Mouse (Mus musculus) A20 (cell line): ENCODE data around the gene Ttc27.

Source experiments
- DNase-seq: peaks from one replicate; pipeline ENCODE4 v3.0.0-alpha.2; 2011; ENCODE audit warnings: low read depth, low spot score

The Ttc27 gene

DNA sequence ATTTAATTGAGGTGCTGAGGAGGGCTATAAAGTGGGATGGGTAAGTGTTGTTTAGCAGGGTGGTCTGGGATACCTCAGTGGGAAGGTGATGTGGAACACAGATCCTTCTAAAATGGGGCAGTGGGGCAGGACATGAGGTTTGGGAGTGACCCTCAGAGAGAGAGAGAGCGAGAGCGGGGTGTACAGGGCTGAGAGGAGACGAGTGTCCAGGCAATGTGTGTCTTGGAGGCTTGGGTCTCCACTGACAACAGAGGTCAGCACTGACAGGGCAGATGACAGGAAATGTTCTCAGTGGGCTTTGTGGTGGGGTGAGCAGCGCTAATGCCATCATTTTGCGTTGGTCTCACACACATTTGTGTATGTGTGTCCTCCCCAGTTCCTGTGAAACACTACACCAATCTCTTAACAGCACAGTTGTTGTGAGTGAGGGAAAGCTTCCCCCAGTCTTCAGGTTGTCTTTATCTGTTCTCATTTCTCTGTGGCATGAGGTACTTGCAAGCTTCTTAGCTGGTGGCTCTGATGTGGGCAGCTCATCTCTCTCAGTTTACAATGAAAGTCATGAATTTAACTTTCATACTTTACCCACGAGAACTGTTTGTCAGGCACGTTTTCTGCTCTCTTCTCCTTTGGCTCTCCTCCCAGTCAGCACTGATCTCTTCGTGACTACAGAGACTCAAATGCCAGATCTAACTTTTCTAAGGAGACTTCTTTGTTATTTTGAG, 35.5 kb downstream of the Ttc27 start:
- DNase-seq, result no peak

DNA sequence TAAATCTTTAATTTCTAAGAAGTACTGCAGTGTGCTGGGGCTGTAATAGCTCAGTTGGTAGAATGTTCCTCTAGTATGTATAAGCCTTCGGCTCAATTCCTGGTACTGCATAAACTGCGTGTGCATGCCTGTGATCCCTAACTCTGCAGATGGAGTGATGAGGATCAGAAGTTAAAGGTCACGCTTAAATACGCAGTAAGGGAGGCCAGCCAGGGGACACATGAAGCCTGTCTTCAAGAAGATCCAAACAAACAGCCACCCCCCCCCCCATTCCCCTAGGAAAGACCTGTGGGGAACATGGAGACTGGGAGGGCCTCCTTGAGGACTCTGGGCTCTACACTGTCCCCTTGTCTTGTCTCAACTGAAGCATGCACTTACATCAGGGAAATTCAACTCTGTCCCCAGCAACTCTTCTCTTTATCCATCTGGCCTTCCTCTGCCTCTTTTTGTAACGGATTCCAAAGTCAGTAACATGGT, 36.1 kb downstream of the Ttc27 start:
- DNase-seq, result no peak

DNA sequence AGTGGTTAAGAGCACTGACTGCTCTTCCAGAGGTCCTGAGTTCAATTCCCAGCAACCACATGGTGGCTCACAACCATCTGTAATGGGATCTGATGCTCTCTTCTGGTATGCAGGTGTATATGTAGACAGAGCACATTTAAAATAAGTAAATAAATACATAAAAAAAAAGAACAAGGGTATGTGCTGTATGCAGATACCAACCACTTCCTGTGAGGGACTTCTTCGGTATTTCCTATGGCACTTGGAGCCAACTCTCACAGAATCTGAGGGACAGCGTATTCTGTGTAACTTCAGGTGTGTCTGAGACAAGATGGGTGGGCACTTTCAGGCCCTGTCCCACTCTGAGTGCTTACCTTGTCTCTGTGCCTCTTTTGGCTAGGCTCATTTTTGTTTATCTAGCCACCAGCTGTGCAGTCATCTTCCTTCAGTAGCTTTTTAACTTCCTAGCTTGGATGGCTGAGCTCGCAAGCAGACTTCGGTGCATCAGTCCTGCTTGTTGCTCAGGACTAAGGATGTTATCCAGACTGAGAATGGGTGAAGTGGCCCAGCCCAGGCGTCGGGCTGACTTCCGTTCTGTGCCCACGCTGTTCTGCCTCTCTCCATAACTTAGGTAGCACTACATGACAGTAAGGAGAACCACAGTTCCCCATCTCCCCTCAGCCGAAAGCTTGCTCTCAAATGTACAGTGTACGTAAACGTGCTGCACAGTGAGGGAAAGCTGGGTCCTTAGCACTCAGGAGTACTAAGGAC, 37.0 kb downstream of the Ttc27 start:
- no peak for DNase-seq

DNA sequence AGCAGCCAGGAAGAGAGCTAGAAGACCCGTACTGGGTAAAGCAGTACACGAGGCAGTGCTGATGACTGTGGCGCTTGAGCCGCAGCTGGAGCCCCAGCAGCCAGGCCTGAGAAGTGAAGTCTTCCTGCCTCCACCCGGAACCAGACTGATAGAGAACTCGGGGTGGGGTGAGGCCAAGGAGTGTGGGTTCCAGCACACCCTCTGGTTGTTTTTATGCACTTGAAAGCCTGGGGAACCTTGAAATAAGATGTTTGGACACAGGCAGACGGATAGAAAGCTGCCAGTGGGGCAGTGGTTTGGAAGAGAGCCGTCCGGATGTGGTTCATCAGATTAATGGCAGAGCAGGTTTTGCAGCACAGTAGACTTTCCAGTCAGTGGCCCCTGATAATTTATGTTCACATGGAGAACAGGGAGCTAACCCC, 51.9 kb downstream of the Ttc27 start:
- DNase-seq, result no peak

DNA sequence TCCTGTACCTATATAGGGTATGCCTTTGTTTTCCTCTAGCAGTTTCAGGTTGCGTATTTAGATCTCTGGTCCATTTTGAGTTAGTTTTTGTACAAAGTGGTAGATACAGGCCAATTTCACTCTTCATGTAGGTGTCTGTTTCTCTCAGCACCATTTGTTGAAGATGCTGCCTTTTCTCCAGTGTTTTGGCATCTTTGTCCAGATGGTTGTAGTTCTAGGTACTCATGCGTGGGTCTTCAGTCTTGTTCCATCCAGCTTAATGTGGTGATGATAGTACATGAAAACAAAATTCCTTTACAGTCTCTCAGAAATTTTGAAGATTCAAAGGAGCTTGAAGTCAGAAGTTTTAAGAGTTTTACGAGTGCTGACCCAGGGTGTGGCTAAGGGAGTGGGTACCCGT, 54.8 kb downstream of the Ttc27 start:
- no peak for DNase-seq

DNA sequence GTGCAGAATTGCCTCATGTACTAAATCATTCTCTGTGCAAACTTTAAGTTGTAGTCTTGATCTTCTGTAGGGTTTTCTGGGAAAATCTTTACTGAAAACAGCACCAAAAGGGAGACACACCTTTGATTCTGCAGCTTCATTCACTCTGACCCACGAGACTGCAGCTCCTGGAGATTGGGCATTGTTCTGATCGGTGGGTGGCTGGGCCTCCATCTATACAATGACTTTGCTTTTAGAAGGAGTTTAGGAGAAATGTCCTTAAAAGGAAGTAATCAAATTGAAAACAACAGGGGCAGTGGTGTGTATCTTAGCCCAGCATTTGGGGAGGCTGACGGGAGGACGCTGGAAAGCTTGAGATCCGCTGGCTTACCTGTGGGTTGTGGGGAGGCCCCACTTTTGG, 56.0 kb downstream of the Ttc27 start:
- no peak for DNase-seq

DNA sequence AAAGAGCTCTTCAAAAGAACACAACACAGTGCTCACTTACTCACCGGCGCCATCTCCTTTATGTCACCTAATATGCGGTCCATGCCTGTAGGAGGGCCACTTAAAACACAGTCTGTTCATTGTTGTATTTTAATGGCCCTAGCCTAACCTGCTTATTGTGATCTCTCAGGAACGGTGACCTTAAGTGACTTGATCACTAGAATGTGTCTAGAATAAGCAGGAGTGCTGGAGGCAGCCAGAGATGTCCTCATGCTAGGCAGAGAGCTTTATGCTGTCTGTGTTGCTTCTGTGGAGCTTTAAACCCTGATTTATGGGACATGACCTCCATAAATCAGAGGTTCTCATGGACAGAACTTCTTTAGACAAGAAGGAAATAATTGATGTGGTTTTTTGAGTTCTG, 62.6 kb downstream of the Ttc27 start:
- DNase-seq, result no peak

DNA sequence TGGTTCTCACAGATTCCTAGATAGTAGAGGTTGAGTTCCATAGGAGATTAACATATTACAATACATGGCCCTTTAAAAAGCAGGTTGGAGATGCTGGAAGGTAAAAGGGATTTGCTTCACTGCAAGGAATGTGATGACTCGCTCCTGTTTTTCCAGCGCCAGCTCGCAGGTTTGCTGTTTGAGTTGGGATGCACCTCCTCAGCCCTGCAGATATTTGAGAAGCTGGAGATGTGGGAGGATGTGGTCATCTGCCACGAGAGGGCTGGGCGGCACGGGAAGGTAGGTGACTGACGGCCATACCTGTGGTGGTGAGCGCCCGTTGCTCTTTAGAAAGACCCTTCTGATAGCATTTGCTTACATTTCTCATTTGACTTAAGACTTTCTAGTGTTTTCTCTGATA, 63.1 kb downstream of the Ttc27 start:
- no peak for DNase-seq

DNA sequence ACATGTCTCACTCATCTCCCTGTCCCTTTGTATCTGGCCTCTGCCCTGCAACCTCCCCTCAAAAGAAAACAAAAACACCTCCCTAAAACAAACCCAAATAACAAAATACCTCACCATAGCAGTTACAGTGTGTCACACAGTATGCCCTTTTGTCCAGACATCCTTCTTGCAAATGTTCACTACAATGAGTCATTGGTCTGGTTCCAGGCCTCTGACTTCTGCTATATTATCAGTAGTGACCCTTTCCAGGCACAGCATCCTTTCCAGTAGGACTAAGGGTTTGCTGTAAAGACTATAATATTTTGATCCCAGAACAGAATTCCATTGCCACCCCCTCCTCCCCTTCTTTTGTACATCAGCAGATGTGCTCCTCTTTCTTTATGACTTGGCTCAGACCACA, 64.4 kb downstream of the Ttc27 start:
- no peak for DNase-seq

DNA sequence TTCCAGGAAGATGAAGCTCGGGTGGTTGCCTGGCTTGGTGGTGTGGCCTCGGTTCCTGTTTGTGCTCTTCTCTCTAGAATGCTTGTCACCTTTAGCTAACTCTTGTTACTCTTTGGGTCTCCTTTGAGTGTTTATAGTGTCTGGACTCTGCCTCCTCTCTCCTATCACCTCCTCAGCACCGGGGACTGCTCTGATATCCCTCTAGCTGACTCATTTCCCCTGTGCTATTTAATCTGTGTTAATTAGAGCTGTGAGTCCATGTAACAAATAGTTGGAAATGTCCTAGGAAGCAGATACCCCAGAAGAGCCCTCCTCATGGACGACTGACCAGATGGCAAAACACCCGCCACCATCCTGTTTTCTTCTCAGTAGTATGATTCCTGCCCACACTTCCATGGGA, 68.1 kb downstream of the Ttc27 start:
- no peak for DNase-seq

DNA sequence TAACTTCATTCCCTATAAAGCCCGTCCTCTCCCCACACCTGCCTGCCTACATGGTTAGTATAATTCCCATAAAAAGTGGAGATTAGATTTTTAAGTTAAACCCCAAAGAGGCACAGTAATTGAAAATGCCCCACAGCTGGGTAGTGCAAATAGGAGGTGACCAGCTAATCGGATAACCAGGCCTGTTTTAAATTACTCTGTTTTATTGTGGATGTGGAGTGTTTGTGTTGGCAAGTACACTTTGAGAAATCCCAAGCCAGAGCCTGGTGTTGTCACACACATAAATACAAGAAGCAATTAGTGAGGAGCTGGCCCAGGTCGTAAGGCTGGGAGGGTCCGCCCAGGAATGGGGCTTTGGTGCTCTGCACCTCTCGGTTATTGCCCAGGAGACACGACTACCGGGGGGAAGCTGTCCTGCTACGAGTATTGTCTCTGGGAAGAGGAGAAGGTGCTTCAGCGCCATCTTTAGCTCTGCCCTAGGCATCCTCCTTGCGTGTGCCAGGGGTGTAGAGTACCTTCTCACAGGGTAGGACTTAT, 68.7 kb downstream of the Ttc27 start:
- no peak for DNase-seq

DNA sequence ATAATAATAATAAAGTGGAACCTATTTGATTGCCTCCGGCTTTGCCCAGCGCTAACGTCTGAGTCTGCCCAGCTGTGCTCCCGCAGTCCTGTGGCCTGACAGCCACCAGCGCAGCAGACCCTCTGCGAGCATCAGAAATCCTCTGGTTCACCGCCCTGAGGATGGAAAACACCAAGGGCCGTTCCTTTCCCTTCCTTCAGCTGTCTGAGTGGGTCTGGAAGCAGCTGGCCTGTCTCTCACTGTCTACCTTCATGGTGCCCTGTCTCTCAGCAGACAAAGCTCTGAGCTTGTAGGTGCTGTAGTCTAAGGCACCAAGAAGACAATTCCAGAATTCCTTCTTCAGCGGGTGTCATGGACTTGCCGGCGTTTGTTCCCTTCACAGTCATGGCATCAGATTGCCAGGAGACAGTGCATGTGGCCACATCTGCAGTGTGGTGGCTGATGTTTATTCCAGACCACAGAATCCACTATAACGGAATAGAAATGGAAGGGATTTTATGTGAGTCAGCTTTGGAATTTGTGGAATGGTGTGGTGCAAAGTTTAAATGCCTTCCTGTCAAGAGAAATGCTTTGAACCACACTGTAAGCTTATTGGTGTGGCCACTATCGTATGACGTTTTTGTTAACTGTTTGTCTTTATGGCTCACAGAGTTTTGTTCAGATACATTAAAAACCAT, 78.6 kb downstream of the Ttc27 start:
- DNase-seq, result no peak

DNA sequence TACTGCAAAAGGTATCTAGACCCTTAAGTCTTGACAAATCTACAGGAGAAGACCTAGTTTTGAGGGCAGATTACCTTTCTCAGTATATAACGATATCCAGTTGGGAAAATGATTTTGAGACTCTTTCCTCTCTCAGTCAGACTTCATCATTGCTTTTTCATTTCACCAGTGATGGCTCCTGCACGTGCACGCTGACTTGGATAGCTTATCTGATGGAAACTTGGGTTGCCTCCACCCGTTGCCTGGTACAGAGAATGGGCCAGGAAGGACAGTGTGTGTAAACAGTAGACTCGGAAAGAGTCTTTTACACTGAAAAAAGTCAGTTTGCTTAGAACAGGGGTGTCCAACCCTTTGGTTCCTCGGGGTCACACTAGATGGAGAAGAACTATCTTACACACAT, 82.3 kb downstream of the Ttc27 start:
- no peak for DNase-seq

DNA sequence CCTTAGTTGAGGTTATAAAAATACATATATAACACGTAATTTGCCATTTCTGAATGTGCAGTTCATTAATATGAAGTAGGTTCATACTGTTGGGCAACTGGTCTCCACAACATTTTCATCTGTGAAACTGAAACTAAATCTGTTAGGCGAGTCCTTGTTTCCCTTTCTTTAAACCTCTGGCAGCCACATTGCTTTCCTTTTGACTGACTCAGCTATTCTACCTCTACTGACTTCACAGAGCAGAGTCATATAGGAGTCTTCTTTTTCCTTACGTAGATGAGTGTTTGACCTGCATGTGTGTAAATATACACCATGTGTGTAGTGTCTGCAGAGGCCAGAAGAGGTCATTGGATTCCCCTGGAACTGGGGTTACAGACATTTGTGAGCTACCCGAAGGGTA, 85.2 kb downstream of the Ttc27 start:
- DNase-seq, result no peak

DNA sequence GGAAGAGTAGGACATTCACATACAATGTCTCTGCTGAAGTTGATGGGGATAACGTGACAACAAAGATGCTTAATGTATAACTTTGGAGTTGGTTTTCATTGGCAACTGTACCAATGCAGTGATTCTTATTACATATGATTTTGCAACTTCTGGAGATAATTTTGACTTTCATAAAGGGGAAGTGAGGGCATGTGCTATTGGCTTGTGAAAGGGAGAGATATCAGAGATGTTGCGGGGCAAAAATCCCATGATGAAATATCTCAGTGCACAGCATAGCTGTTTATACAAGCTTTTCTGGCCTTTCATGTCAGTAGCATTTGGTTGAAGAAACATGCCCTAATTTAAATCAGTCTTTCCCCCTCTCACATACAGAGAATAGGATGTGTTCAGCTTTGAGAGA, 86.3 kb downstream of the Ttc27 start:
- no peak for DNase-seq

DNA sequence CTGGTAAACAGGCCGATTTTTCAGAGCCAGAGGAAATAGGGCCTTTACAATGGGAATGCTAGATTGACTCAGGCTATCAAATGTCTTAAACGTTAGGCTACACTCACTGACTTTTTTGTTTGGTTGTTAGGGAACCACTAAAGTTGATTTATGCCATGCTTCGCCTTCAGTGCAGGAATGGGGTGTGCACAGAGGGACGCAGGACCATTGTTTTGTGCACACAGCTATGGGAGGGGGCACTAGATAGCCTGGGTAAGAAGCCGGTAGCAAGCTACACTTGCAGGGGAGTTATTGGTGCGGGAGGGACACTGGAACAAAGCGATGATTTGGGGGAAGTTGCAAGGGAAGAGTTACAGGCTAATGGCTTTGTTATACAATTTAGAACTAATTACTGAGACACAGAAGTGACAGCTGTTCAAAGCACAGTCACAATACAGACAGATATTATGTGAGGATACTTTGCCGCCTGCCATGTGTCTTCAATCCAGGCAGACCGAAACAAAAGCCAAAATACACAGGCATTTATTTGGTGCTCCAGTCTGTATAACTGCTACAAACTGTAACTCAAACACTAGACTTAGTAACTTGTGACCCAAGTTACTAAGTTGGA, 86.9 kb downstream of the Ttc27 start:
- no peak for DNase-seq

DNA sequence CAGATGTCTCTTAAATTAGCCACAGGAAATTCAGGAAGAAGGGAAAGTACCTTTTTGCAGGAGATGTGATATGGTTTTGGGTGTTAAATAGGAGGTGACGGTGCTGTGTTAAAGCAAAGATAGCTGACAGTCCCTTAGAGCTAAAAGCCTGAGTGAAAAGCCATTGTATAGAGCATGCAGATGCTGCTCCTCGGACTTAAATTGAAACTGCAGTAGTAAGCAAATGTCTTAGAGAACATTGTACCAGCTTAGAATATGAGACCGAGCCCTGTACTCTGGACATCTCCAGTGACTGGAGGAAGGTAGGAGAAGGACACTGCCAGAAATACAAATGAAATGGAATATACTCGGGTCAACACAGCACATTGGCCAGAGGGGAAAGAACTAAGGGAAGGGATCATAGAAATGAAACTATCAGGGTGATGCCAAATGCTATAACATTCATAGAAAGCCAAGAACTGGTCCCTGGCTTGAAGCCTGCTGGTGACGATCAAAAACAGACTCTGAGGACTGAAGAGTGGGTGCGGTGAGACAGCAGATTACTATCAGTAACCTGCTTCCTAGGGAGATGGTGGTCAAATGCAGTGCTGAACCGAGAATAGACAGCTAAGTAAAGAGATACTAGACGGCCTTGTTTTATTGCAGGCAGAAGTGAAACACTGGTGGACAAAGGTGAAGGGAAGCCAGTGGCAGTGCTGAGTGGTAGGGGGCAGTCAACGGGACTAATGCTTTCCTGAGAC, 90.1 kb downstream of the Ttc27 start:
- peak; percentile 42 for DNase-seq

DNA sequence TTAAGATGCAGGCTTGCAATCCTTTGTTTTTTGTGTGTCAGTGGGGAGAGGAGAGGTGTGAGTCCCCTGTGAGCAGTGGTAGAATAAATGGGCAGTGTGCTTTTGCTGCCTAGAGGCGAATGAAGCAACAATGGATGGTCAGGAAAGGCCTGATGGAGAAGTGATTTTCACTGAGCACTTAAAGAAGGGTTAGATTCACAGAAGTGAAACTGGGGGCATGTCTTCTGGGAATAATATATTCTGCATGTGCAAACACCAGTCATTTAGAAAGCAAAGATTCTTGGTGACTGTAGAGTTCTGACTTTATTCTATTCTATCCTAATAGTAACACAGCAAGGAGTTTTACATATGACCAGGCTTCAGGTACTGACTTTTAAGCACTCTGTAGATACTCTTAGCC, 90.8 kb downstream of the Ttc27 start:
- DNase-seq, result peak; percentile 58

DNA sequence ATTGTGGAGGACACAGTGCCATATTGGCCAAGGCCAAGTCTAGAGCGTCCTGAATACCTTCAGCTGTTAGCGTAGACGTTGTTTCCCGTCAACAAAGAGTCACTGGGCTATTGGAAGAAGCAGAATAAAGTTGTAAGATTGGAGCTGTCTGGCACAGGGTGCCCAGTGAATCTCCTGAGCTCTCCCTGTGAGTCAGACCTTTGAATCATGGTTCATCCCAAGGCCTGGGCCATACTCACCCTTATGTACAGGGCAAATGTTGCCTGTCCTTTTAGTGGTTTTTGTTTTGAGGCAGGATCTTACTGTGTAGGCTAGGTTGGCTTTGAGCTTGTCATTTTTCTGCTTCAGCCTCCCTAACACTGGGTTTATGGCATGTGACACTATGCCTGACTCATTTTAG, 91.4 kb downstream of the Ttc27 start:
- no peak for DNase-seq

DNA sequence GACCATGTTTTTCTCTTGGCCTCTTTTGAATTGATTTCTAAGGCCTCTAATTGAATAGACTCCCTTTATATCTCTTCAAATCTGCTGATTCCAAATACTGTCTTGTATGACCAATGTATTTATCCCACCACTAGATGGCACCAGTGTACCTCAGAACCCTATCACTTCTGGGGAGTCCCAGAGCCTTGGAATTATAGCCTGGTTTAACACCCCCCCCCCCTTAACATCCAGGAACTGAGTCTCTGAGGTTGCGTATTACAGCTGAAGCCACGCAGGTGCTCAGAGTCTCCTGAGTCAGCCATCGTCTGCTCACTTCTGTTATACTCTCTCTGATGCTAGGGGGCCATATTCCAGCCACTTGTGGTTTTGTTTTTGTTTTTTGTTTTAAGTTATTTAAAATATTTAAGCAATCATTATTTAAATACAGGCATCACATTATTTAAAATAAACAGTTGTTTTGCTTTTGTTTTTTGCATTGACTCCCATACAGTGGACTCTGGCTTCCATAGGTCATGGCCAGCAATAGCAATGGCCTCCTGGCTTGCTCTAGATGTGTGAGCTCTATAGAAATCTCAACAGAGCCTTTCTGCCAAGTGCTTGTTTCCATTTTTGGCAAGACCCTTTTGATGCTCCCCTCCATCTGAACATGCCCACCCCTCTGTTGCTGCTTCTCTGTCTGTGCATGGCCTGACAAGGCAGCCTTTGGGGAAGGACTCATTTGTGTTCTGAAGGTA, 93.5 kb downstream of the Ttc27 start:
- DNase-seq, result peak; percentile 65

DNA sequence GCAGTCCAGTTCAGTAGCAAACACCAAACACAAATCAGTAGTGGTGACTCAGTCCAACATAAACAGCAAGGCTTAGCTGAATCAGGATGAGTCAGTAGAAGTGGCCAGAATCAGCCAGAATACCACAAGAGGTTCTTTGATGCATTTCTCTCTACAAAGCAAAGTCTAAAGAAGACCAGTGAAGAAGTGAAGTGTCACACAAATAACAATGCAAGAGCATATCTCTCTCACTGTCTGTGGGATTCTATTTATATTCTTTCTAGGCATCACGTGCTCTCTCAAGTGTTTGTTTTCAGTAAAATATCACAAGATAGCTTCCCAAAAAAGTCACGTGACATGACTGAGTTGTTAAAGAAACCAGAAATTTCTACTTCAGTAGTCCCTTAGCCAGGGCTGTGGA, 102.2 kb downstream of the Ttc27 start:
- no peak for DNase-seq
